Mouse (Mus musculus) heart, adult 2 months (tissue): Measurements from ENCODE around the gene Dlg1. TPM values are rescaled to one million over a fixed set of nuclear protein-coding genes. Genes with fewer than 3 reads are reported as not detected.

Experiments used
- DNase-seq, 2 experiments: peaks; one replicate each; pipeline ENCODE4 v3.0.0; 2021
- H3K27ac ChIP-seq: fragments of 200-600 bp; 2 replicates; pipeline ENCODE4 v1.8.1; 2022
- H3K27me3 ChIP-seq: fragments of 200-500 bp; 2 replicates; pipeline ENCODE4 v1.6.1; 2012; ENCODE audit warnings: mild to moderate bottlenecking, low read length, inconsistent platforms, mixed read lengths; ENCODE audit not compliant: control insufficient read depth, insufficient read depth
- H3K36me3 ChIP-seq: fragments of 200-500 bp; 2 replicates; pipeline ENCODE4 v1.6.1; 2012; ENCODE audit warnings: low read length, inconsistent platforms; ENCODE audit not compliant: control insufficient read depth, insufficient read depth
- H3K4me1 ChIP-seq: fragments of 200-500 bp; 2 replicates; pipeline ENCODE4 v1.6.1; 2011; ENCODE audit warnings: low read length; ENCODE audit not compliant: control insufficient read depth, insufficient read depth
- H3K4me3 ChIP-seq: fragments of 200-600 bp; 2 replicates; pipeline ENCODE4 v1.8.1; 2022
- H3K79me2 ChIP-seq: fragments of 200-500 bp; replicated peaks from 2 replicates; pipeline ENCODE4 v1.6.1; 2012; ENCODE audit warnings: mild to moderate bottlenecking, inconsistent platforms, low read length, moderate library complexity, mixed read lengths; ENCODE audit not compliant: control insufficient read depth, insufficient read depth
- H3K9ac ChIP-seq: fragments of 200-500 bp; 2 replicates; pipeline ENCODE4 v1.6.1; 2012; ENCODE audit warnings: low read depth, mild to moderate bottlenecking, control low read depth, inconsistent platforms, low read length, mixed read lengths
- CTCF ChIP-seq: fragments of 200-600 bp; IDR thresholded peaks from 2 replicates; pipeline ENCODE4 v1.8.1; 2022; ENCODE audit warnings: antibody characterized with exemption, mild to moderate bottlenecking, moderate library complexity
- EP300 ChIP-seq: fragments of 200-500 bp; IDR thresholded peaks from 2 replicates; pipeline ENCODE4 v1.6.1; 2011; ENCODE audit warnings: low read depth, low read length, control low read depth; ENCODE audit not compliant: insufficient read depth
- POLR2A ChIP-seq: fragments of 200-500 bp; IDR thresholded peaks from 2 replicates; pipeline ENCODE4 v1.6.1; 2011; ENCODE audit warnings: mild to moderate bottlenecking, low read depth, low read length, control low read depth; ENCODE audit not compliant: insufficient read depth
- WGBS: fragments of 180-500 bp; shearing (Covaris S2); methylation state at CpG from one replicate; pipeline ENCODE4 v1.1.7; 2018; 5-methylcytosine and 5-hydroxymethylcytosine counted together
- intact Hi-C: fragments of 180-260 bp; cut with DNase I; formaldehyde crosslinking; loops from one replicate; pipeline ENCODE4 v1.15.1; 2025
- polyA plus RNA-seq: library from polyadenylated mRNA; depleted of rRNA; stranded (reverse); fragments of >200 nt; gene quantifications from 2 replicates; pipeline ENCODE4 v1.2.3, GENCODE M21; 2012; rRNA removed
- total RNA-seq, 2 experiments: library from RNA; stranded (reverse); gene quantifications; 2 replicates each; pipeline ENCODE4 v1.2.3; 2021

The Dlg1 gene
- total and polyA plus RNA-seq, 3 experiments, result 14.9 to 61.9 (median 56.2) TPM

- no peaks in the 10 kb centered on the region for H3K79me2 ChIP-seq
- no peaks in the 10 kb centered on the region for H3K27me3 ChIP-seq
- H3K4me1 ChIP-seq, result no peaks in the 10 kb centered on the region
- TF ChIP-seq CTCF, result peak; percentile 97
- no peak for TF ChIP-seq POLR2A
- peak; percentile 67; the same call in 1 of the 2 replicates for TF ChIP-seq EP300
- intact Hi-C loops, result loop anchor here (1.0 to 5.0 kb wide), 3 partner anchors 40 to 461 kb away; partner anchors contain the start of gene Meltf
- H3K27ac ChIP-seq, result no peak overlapping the region
- peak; percentile 60 to 73 for DNase-seq
- H3K4me3 ChIP-seq, result no peak overlapping the region
- WGBS, result 3% methylated on average over 14 of the region's 14 CpGs
- H3K36me3 ChIP-seq, result no peaks in the 10 kb centered on the region
- H3K9ac ChIP-seq, result no peak overlapping the region
These were observed 255.0 kb downstream of the Dlg1 start for GRCm38 (mm10) chr16:31918248-31918724.

DNA sequence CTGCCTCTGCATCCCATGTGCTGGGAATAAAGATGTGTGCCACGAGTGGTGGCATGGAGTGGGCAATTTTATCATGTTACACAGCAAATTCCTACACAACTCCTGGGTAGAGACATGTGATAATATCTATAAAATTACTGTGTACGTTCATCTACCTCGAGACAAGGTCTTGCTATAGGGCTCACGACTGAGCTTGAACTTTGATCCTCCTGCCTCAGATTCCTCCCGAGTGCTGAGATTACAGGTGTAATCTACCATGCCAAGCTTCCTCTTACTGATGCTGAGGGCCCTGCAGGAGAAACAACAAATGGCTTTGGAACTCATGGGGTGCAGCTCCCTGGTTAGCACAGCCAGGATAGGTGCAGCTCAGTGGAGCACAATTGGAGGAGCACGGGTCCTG, 261.1 kb downstream of the Dlg1 start:
- no peak for TF ChIP-seq POLR2A
- no peak for TF ChIP-seq CTCF
- DNase-seq, result no peak
- intact Hi-C loops, result no loop called here
- H3K4me3 ChIP-seq, result no peak overlapping the region
- H3K36me3 ChIP-seq, result no peaks in the 10 kb centered on the region
- H3K27ac ChIP-seq, result no peak overlapping the region
- H3K79me2 ChIP-seq, result no peaks in the 10 kb centered on the region
- no peaks in the 10 kb centered on the region for H3K27me3 ChIP-seq
- WGBS, result 83% methylated on average over 6 of the region's 6 CpGs
- no peak overlapping the region for H3K9ac ChIP-seq
- no peaks in the 10 kb centered on the region for H3K4me1 ChIP-seq

Other genes starting within 250 kb of the Dlg1 start
- 100 to 1,000 TPM; 134 to 159 TPM for gene Bdh1, start 241.2 kb upstream of the Dlg1 start, total RNA-seq
- 23.3 and 61.3 TPM in 2 replicates for gene Bdh1, start 241.2 kb upstream of the Dlg1 start, polyA plus RNA-seq
- not detected for gene Meltf, start 215.4 kb downstream of the Dlg1 start, total RNA-seq
- 0.23 TPM in 1 of 2 replicates, not detected in the other for gene Meltf, start 215.4 kb downstream of the Dlg1 start, polyA plus RNA-seq